Mouse (Mus musculus): ENCODE measurements at regions not wholly inside any gene's neighbourhood (a gene's known extent, or its start where the extent isn't known, plus 50 kb on each side); places are given as distances from the start of the nearest gene placed in this dataset.

DNA sequence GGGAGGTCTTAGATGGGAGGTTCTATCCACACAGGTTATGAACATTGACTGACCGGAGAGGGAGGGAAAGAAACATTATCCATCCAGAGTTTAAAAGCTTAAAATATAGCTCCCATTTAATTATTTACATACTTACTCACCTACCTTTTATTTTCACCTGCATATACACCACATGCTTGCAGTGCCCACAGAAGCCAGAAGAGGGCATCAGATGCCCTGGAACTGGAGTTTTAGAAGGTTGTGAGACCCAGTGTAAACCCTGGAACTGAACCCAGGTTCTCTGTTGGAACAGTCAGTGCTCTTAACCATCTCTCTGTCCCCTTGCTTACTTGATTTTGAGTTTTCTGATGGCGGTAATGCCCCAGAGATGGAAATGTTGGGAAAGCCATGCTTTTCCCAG is 192.7 kb upstream of the Msx2 start:
- no peak overlapping the region for H3K4me3 ChIP-seq (ENCODE audit: low read depth, low read length)
- no peak overlapping the region for H3K9ac ChIP-seq (ENCODE audit: low read length)
- no peaks in the 10 kb centered on the region for H3K36me3 ChIP-seq (ENCODE audit: control insufficient read depth, insufficient read depth, low read length)
- H3K27ac ChIP-seq (ENCODE audit: low read depth), result no peak overlapping the region
- H3K4me2 ChIP-seq (ENCODE audit: low read length), result no peak overlapping the region
- H3K9me3 ChIP-seq (ENCODE audit: control insufficient read depth, low read length), result 0 out of 2 replicates have a peak, but pooled peaks cover 2% of the 10 kb centered on the region
- H3K27me3 ChIP-seq (replicated peaks; ENCODE audit: control insufficient read depth, insufficient read depth, low read length), result no peaks in the 10 kb centered on the region
- ATAC-seq (replicated peaks; ENCODE audit: low FRiP score, low TSS enrichment, low read depth) (no peak), DNase-seq (ENCODE audit: low spot score) (no peak)
- no peaks in the 10 kb centered on the region for H3K4me1 ChIP-seq (replicated peaks; ENCODE audit: control insufficient read depth, insufficient read depth, low read length)
- 96% methylated on average over 2 of the region's 2 CpGs for WGBS

DNA sequence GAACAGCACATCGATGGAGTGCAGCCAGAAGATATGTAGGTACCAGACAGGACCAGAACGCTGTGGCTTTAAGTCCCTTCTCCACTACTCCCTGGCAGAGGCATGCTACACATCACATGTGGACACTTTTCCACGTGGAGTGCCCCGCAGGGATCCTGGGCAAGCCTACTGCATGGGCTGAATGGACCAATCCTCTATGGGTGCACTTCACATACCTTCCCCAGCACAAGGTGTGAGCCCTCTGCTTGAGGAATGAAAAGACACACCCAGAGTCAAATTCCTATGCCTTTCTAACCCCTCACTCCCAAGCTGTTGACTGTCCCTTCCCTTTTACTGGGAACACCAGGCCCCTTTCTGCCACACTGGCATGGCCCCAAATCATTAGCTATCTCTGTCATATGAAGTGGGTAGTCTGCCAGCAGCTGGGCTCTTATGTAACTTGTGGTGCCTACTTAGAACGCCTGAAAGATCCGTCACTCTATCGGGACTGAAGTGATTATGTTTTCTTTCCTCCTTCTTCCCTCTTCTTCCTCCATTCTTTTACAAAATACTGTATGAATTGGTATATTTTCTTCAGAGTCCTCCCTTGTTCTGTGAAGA is 191.9 kb upstream of the Msx2 start:
- no peaks in the 10 kb centered on the region for H3K27me3 ChIP-seq (replicated peaks; ENCODE audit: control insufficient read depth, insufficient read depth, low read length)
- H3K36me3 ChIP-seq (ENCODE audit: control insufficient read depth, insufficient read depth, low read length), result no peaks in the 10 kb centered on the region
- 0 out of 2 replicates have a peak, but pooled peaks cover 2% of the 10 kb centered on the region for H3K9me3 ChIP-seq (ENCODE audit: control insufficient read depth, low read length)
- ATAC-seq (replicated peaks; ENCODE audit: low FRiP score, low TSS enrichment, low read depth), result no peak
- no peak overlapping the region for H3K4me2 ChIP-seq (ENCODE audit: low read length)
- H3K4me3 ChIP-seq (ENCODE audit: low read depth, low read length), result no peak overlapping the region
- H3K27ac ChIP-seq (ENCODE audit: low read depth), result no peak overlapping the region
- no peaks in the 10 kb centered on the region for H3K4me1 ChIP-seq (replicated peaks; ENCODE audit: control insufficient read depth, insufficient read depth, low read length)
- 89% methylated on average over 7 of the region's 7 CpGs for WGBS
- no peak overlapping the region for H3K9ac ChIP-seq (ENCODE audit: low read length)
- DNase-seq (ENCODE audit: low spot score), result no peak

DNA sequence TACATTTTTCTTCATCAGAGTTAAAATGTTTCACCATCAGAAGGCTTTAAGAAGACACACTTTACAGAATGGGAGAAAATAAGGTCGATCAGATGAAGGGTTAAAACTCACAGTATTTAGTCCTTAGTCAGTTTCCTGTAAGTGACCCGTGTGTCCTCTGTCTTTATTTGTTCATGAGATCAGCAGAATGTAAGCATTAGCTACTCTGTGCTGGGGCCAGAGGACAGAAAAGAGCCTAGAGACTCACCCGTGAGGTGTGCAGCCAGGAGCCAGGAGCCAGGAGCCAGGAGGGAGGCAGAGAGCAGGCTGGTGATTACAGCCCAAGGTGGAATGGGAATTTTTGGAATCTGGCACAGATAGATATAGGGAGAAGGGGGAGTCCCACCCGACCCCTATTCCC is 180.0 kb upstream of the Msx2 start:
- Histone ChIP-seq H3K27ac (ENCODE audit: low read depth) (no peak overlapping the region), H3K9ac (ENCODE audit: low read length) (no peak overlapping the region), H3K9me3 (ENCODE audit: control insufficient read depth, low read length) (no peaks in the 10 kb centered on the region), H3K36me3 (ENCODE audit: control insufficient read depth, insufficient read depth, low read length) (no peaks in the 10 kb centered on the region), H3K27me3 (replicated peaks; ENCODE audit: control insufficient read depth, insufficient read depth, low read length) (no peaks in the 10 kb centered on the region), H3K4me3 (ENCODE audit: low read depth, low read length) (no peak overlapping the region), H3K4me2 (ENCODE audit: low read length) (no peak overlapping the region), H3K4me1 (replicated peaks; ENCODE audit: control insufficient read depth, insufficient read depth, low read length) (no peaks in the 10 kb centered on the region)
- DNase-seq (ENCODE audit: low spot score) (no peak), ATAC-seq (replicated peaks; ENCODE audit: low FRiP score, low TSS enrichment, low read depth) (no peak)
- WGBS, result 33% methylated on average over 4 of the region's 4 CpGs

DNA sequence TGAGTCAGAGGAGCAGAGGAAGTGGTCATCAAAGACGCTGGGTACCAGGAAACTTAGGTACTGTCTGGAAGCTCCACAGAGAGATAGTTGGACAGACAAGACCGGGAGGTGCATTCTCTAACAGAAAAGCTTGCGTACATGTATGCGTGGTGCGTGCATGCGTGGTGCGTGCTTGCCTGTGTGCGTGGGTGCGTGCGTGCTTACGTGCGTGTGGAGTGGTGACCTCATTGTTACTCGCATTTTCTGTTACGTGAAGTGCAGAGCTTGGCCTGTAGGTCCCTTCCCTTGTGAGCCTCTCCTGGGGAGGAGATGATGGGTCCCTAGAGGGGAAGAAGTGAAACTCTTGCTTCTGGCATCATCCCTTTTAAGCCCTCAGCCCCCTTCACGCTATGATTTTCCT is 175.5 kb upstream of the Msx2 start:
- WGBS, result 91% methylated on average over 15 of the region's 15 CpGs
- Histone ChIP-seq H3K9ac (ENCODE audit: low read length) (no peak overlapping the region), H3K4me1 (replicated peaks; ENCODE audit: control insufficient read depth, insufficient read depth, low read length) (no peaks in the 10 kb centered on the region), H3K4me2 (ENCODE audit: low read length) (no peak overlapping the region), H3K36me3 (ENCODE audit: control insufficient read depth, insufficient read depth, low read length) (no peaks in the 10 kb centered on the region), H3K4me3 (ENCODE audit: low read depth, low read length) (no peak overlapping the region), H3K27ac (ENCODE audit: low read depth) (no peak overlapping the region), H3K27me3 (replicated peaks; ENCODE audit: control insufficient read depth, insufficient read depth, low read length) (no peaks in the 10 kb centered on the region), H3K9me3 (ENCODE audit: control insufficient read depth, low read length) (no peaks in the 10 kb centered on the region)
- DNase-seq (ENCODE audit: low spot score) (no peak), ATAC-seq (replicated peaks; ENCODE audit: low FRiP score, low TSS enrichment, low read depth) (no peak)

DNA sequence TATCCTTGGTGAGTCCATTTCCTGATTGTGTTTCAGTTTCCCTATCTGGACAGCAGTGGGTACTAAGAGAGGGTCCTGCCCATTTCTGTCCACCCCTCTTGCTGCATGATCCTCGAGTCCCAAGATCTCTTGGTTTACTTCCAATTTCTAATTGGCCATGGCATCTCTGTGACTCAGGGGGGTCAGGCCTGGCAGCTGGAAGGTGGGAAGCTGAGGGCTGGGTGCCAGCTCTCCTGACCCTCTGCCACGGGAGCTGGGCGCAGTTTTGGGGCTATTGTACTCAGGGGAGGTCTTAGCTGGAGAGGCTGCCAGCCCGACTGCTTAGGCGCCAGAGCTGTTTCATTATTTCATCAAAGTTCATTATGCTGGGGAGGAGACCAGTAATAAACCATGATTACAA is 169.7 kb upstream of the Msx2 start:
- H3K4me2 ChIP-seq (ENCODE audit: low read length), result no peak overlapping the region
- WGBS, result 87% methylated on average over 5 of the region's 5 CpGs
- H3K27ac ChIP-seq (ENCODE audit: low read depth), result no peak overlapping the region
- ATAC-seq (replicated peaks; ENCODE audit: low FRiP score, low TSS enrichment, low read depth), result no peak
- H3K36me3 ChIP-seq (ENCODE audit: control insufficient read depth, insufficient read depth, low read length), result no peaks in the 10 kb centered on the region
- H3K9ac ChIP-seq (ENCODE audit: low read length), result no peak overlapping the region
- H3K27me3 ChIP-seq (replicated peaks; ENCODE audit: control insufficient read depth, insufficient read depth, low read length), result no peaks in the 10 kb centered on the region
- no peak overlapping the region for H3K4me3 ChIP-seq (ENCODE audit: low read depth, low read length)
- no peak for DNase-seq (ENCODE audit: low spot score)
- H3K4me1 ChIP-seq (replicated peaks; ENCODE audit: control insufficient read depth, insufficient read depth, low read length), result no peaks in the 10 kb centered on the region
- no peaks in the 10 kb centered on the region for H3K9me3 ChIP-seq (ENCODE audit: control insufficient read depth, low read length)

DNA sequence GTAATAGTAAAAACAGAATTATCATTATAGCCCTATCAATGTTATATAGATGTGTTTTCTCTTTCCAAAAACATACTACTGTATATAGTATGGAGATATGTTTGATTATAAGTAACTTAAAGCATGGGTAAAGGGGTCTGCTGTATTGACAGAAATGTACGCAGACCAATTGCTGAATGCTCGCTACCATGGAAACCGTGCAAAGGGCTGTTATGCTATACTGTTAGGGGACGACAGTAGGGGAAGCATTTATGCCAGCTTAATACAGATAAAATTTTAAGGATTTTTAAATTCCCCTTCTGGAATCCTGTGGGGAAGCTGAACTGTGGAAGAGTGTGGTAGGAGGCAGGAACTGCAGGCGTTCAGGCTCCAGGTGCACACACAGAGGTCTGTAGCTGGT is 166.7 kb upstream of the Msx2 start:
- WGBS, result 79% methylated on average over 5 of the region's 5 CpGs
- H3K27ac ChIP-seq (ENCODE audit: low read depth), result no peak overlapping the region
- ATAC-seq (replicated peaks; ENCODE audit: low FRiP score, low TSS enrichment, low read depth) (no peak), DNase-seq (ENCODE audit: low spot score) (no peak)
- H3K4me1 ChIP-seq (replicated peaks; ENCODE audit: control insufficient read depth, insufficient read depth, low read length), result no peaks in the 10 kb centered on the region
- H3K9ac ChIP-seq (ENCODE audit: low read length), result no peak overlapping the region
- no peaks in the 10 kb centered on the region for H3K9me3 ChIP-seq (ENCODE audit: control insufficient read depth, low read length)
- H3K27me3 ChIP-seq (replicated peaks; ENCODE audit: control insufficient read depth, insufficient read depth, low read length), result no peaks in the 10 kb centered on the region
- H3K36me3 ChIP-seq (ENCODE audit: control insufficient read depth, insufficient read depth, low read length), result no peaks in the 10 kb centered on the region
- H3K4me3 ChIP-seq (ENCODE audit: low read depth, low read length), result no peak overlapping the region
- no peak overlapping the region for H3K4me2 ChIP-seq (ENCODE audit: low read length)

DNA sequence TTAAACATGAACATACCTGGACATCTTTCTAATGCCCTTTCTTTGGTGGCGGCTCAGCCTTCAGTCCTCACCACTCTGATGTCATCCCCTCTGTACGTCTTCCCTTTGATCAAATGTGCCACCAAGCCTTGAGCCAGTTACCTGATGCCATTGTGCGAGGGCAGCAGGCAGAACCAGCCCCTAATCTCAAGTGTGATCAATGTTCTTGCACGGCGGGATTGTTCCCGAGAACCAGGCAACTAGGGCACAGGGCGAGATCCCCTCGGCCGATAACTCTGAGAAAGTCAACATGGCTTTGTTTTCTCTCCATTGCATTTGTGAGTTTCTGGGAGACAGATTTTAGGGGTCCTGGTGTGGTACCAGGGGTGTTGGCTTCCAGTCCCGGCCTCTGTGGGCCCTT is 166.2 kb upstream of the Msx2 start:
- Histone ChIP-seq H3K9me3 (ENCODE audit: control insufficient read depth, low read length) (no peaks in the 10 kb centered on the region), H3K36me3 (ENCODE audit: control insufficient read depth, insufficient read depth, low read length) (no peaks in the 10 kb centered on the region), H3K4me3 (ENCODE audit: low read depth, low read length) (no peak overlapping the region), H3K9ac (ENCODE audit: low read length) (no peak overlapping the region), H3K27me3 (replicated peaks; ENCODE audit: control insufficient read depth, insufficient read depth, low read length) (no peaks in the 10 kb centered on the region), H3K4me1 (replicated peaks; ENCODE audit: control insufficient read depth, insufficient read depth, low read length) (no peaks in the 10 kb centered on the region), H3K27ac (ENCODE audit: low read depth) (no peak overlapping the region), H3K4me2 (ENCODE audit: low read length) (no peak overlapping the region)
- ATAC-seq (replicated peaks; ENCODE audit: low FRiP score, low TSS enrichment, low read depth) (no peak), DNase-seq (ENCODE audit: low spot score) (no peak)
- WGBS, result 74% methylated on average over 10 of the region's 10 CpGs

DNA sequence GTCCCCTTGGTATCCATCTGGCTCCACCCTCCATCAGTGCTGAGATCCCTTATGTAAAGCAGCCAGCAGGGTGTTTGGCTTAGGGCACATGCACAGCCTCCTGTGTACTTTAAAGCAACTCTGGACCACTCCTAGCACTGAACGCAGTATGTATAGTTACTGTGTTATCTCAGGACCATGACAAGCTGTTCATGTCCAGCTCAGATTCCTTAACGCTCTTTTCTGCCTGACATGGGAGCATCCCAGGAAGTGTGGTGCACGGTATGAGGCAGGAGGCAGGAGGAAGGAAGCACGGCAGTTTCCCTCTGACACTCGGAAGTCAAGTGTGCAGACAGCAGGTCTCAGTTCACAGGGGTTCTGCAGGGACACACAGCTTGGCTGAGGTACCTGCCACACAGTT is 163.1 kb upstream of the Msx2 start:
- no peak overlapping the region for H3K4me2 ChIP-seq (ENCODE audit: low read length)
- H3K36me3 ChIP-seq (ENCODE audit: control insufficient read depth, insufficient read depth, low read length), result no peaks in the 10 kb centered on the region
- no peak overlapping the region for H3K4me3 ChIP-seq (ENCODE audit: low read depth, low read length)
- no peak overlapping the region for H3K27ac ChIP-seq (ENCODE audit: low read depth)
- H3K9ac ChIP-seq (ENCODE audit: low read length), result no peak overlapping the region
- no peaks in the 10 kb centered on the region for H3K9me3 ChIP-seq (ENCODE audit: control insufficient read depth, low read length)
- no peaks in the 10 kb centered on the region for H3K27me3 ChIP-seq (replicated peaks; ENCODE audit: control insufficient read depth, insufficient read depth, low read length)
- no peak for ATAC-seq (replicated peaks; ENCODE audit: low FRiP score, low TSS enrichment, low read depth)
- 41% methylated on average over 5 of the region's 5 CpGs for WGBS
- no peaks in the 10 kb centered on the region for H3K4me1 ChIP-seq (replicated peaks; ENCODE audit: control insufficient read depth, insufficient read depth, low read length)
- no peak for DNase-seq (ENCODE audit: low spot score)

DNA sequence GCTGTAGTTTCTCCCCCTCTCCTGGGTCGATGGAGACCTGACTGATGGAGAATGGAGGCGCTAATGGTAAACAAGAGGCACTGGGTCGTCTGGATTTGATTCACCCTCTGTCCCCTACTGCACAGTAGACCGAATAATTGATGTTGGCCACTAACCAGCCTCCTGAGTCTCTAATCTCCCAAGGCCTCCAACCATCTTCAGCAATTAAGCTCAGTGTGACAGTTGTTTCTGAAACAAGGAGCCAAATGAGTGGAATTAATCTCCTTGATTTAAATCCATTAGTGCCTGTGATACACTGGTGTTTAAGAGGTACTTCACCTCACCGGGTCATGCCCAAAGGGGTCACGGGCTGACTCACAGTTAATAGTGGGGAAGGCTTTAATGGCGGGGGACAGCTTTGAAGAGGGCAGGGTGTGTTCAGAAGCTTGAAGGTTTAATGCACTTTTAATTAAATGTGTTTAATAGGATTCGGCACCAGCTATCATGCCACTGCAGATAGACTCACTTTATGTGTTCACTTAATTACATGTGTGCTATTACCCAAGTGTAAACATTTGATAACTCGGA is 161.8 kb upstream of the Msx2 start:
- Histone ChIP-seq H3K4me1 (replicated peaks; ENCODE audit: control insufficient read depth, insufficient read depth, low read length) (no peaks in the 10 kb centered on the region), H3K9me3 (ENCODE audit: control insufficient read depth, low read length) (no peaks in the 10 kb centered on the region), H3K27ac (ENCODE audit: low read depth) (no peak overlapping the region), H3K4me3 (ENCODE audit: low read depth, low read length) (no peak overlapping the region), H3K27me3 (replicated peaks; ENCODE audit: control insufficient read depth, insufficient read depth, low read length) (no peaks in the 10 kb centered on the region), H3K36me3 (ENCODE audit: control insufficient read depth, insufficient read depth, low read length) (no peaks in the 10 kb centered on the region), H3K9ac (ENCODE audit: low read length) (no peak overlapping the region), H3K4me2 (ENCODE audit: low read length) (no peak overlapping the region)
- ATAC-seq (replicated peaks; ENCODE audit: low FRiP score, low TSS enrichment, low read depth) (no peak), DNase-seq (ENCODE audit: low spot score) (no peak)
- WGBS, result 59% methylated on average over 9 of the region's 9 CpGs
